Mouse (Mus musculus): Measurements from ENCODE around the gene Tmem259.

DNA sequence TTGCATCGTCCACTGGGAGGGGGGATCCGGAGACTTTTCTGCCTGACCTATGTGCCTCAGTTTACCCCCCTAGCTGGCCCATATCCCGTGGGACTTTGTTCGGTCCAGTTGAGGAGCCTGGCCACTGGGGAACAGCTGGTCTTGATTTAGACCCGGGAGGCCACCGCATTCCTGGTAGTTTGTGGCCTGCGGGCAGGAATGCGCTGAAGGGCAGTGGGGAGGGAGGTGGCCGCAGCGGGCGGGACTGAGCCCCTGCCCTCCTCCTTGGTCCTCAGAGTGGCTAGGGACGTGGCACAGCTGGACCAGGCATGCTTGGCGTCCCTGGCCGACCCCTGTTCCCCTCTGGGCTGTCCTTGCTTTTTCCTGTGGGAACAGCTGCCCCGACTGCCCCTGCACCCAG lies 5.7 kb upstream of the Tmem259 start:
- no peak for TF ChIP-seq POLR2A (IDR thresholded peaks at IDR 0.05; ENCODE audit: control insufficient read depth in 1 of 2, insufficient read depth in 1 of 2, low read depth in 1 of 2, low read length in 2 of 2, poor library complexity in 1 of 2)
- TF ChIP-seq CHD2 (IDR thresholded peaks at IDR 0.05; ENCODE audit: low read length): no peak
- no peak for TF ChIP-seq NELFE (IDR thresholded peaks at IDR 0.05; ENCODE audit: low read depth, low read length)
- TF ChIP-seq BHLHE40 (IDR thresholded peaks at IDR 0.05; ENCODE audit: borderline replicate concordance, low read depth, low read length): no peak
- TF ChIP-seq TCF12 (IDR thresholded peaks at IDR 0.05; ENCODE audit: low read depth, low read length): no peak
- TF ChIP-seq EP300 (IDR thresholded peaks at IDR 0.05; ENCODE audit: low read depth in 1 of 2, low read length in 2 of 2): no peak
- TF ChIP-seq ETS1 (IDR thresholded peaks at IDR 0.05; ENCODE audit: low read depth, low read length): no peak
- TF ChIP-seq USF2 (IDR thresholded peaks at IDR 0.05; ENCODE audit: borderline replicate concordance in 1 of 2, insufficient read depth in 1 of 2, low read depth in 1 of 2, low read length in 2 of 2): no peak
- TF ChIP-seq RAD21 (IDR thresholded peaks at IDR 0.05; ENCODE audit: low read depth, low read length): no peak
- TF ChIP-seq HCFC1 (IDR thresholded peaks at IDR 0.05; ENCODE audit: low read depth, low read length): no peak
- TF ChIP-seq GATA1 (IDR thresholded peaks at IDR 0.05; ENCODE audit: low read depth, low read length): no peak
- no peak for TF ChIP-seq CTCF (IDR thresholded peaks at IDR 0.05 in 2 of 3, conservative IDR thresholded peaks at IDR 0.05 in 1 of 3; ENCODE audit: control insufficient read depth in 1 of 3, insufficient read depth in 1 of 3, low read depth in 2 of 3, low read length in 3 of 3, poor library complexity in 1 of 3, severe bottlenecking in 1 of 3)
